Mouse (Mus musculus): ENCODE measurements around the gene Fam104a. TPM values are rescaled to one million over a fixed set of nuclear protein-coding genes. Genes with fewer than 3 reads are reported as not detected.

The Fam104a gene
- polyA plus RNA-seq, 1 experiment from 2014 or later: 57.6 TPM

GRCm38 (mm10) chr11:113656511-113656932 is 27.4 kb downstream of the Fam104a start:
- 0 out of 2 replicates have a peak overlapping the region, but pooled peaks have one; percentile 21 for H3K27ac ChIP-seq (replicated peaks)
- WGBS: 91% methylated on average over 8 of the region's 8 CpGs
- no peak overlapping the region for H3K4me3 ChIP-seq
- H3K4me1 ChIP-seq: peaks cover 44% of the 10 kb centered on the region
- DNase-seq (ENCODE audit: low spot score): no peak
- H3K27me3 ChIP-seq (replicated peaks; ENCODE audit: low read depth, poor library complexity, severe bottlenecking): no peaks in the 10 kb centered on the region
- peaks cover 100% of the 10 kb centered on the region for H3K36me3 ChIP-seq (replicated peaks)
- no peaks in the 10 kb centered on the region for H3K9me3 ChIP-seq

GRCm38 (mm10) chr11:113654561-113655270 is 29.2 kb downstream of the Fam104a start:
- H3K4me3 ChIP-seq: no peak overlapping the region
- H3K27ac ChIP-seq (replicated peaks): peak overlapping the region; percentile 54
- peaks cover 59% of the 10 kb centered on the region for H3K4me1 ChIP-seq
- no peaks in the 10 kb centered on the region for H3K27me3 ChIP-seq (replicated peaks; ENCODE audit: low read depth, poor library complexity, severe bottlenecking)
- peaks cover 83% of the 10 kb centered on the region for H3K36me3 ChIP-seq (replicated peaks)
- DNase-seq (ENCODE audit: low spot score): peak; percentile 30
- H3K9me3 ChIP-seq: no peaks in the 10 kb centered on the region
- WGBS: 70% methylated on average over 18 of the region's 18 CpGs

DNA sequence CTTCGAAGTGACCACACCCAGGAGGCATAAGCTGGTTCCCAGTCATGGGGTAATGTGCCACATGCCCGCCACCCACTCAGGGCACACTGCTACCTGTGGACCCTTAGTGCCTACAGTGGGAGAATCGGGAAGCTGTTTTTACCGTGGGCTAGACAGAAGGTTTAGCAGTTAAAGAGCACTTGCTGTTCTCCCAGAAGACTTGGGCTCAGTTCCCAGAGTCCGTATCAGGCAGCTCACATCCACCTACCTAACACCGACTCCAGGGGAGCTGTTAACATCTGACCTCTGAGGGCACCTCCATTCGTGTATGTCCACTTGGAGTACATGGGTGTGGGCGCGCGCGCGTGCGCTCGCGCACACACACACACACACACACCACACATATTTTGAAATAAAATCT is 29.9 kb downstream of the Fam104a start:
- Histone ChIP-seq H3K4me3 (no peak overlapping the region), H3K36me3 (replicated peaks) (peaks cover 77% of the 10 kb centered on the region), H3K4me1 (peaks cover 58% of the 10 kb centered on the region), H3K27me3 (replicated peaks; ENCODE audit: low read depth, poor library complexity, severe bottlenecking) (no peaks in the 10 kb centered on the region), H3K9me3 (no peaks in the 10 kb centered on the region), H3K27ac (replicated peaks) (peak overlapping the region; percentile 54)
- 92% methylated on average over 15 of the region's 15 CpGs for WGBS
- DNase-seq (ENCODE audit: low spot score): no peak

DNA sequence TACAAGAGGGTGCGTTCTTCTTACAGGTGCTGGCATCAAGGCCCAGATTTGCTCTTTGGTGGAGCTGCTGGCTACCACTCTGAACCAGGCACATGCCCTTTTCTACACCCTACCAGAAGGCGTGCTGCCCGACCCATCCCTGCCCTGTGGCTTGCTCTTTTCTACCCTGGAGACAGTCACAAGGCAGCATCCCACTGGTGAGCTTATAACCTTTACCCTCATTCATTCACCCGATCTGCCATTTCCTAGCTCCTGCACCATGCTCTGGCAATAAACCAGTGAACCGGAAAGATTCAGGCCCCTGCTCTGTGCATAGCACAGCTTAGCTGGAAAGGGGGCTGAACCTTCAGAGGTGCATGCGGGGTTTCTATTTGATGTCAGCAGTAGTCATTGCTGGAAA is 31.4 kb downstream of the Fam104a start:
- no peak overlapping the region for H3K4me3 ChIP-seq
- H3K36me3 ChIP-seq (replicated peaks): peaks cover 61% of the 10 kb centered on the region
- 0 out of 2 replicates have a peak, but pooled peaks cover 2% of the 10 kb centered on the region for H3K27me3 ChIP-seq (replicated peaks; ENCODE audit: low read depth, poor library complexity, severe bottlenecking)
- H3K27ac ChIP-seq (replicated peaks): no peak overlapping the region
- 94% methylated on average over 6 of the region's 6 CpGs for WGBS
- peaks cover 69% of the 10 kb centered on the region for H3K4me1 ChIP-seq
- no peak for DNase-seq (ENCODE audit: low spot score)
- no peaks in the 10 kb centered on the region for H3K9me3 ChIP-seq

- peaks cover 54% of the 10 kb centered on the region for H3K36me3 ChIP-seq (replicated peaks)
- H3K9me3 ChIP-seq: no peaks in the 10 kb centered on the region
- DNase-seq (ENCODE audit: low spot score): peak; percentile 66
- H3K4me3 ChIP-seq: 0 out of 2 replicates have a peak overlapping the region, but pooled peaks have one; percentile 23
- H3K4me1 ChIP-seq: peaks cover 65% of the 10 kb centered on the region
- H3K27me3 ChIP-seq (replicated peaks; ENCODE audit: low read depth, poor library complexity, severe bottlenecking): 0 out of 2 replicates have a peak, but pooled peaks cover 5% of the 10 kb centered on the region
- 53% methylated on average over 8 of the region's 8 CpGs for WGBS
- peak overlapping the region; percentile 19; the same call in 1 of the 2 replicates for H3K27ac ChIP-seq (replicated peaks)
These were observed 32.1 kb downstream of the Fam104a start for GRCm38 (mm10) chr11:113651907-113652273.

GRCm38 (mm10) chr11:113651206-113651906 is 32.6 kb downstream of the Fam104a start:
- Histone ChIP-seq H3K27me3 (replicated peaks; ENCODE audit: low read depth, poor library complexity, severe bottlenecking) (0 out of 2 replicates have a peak, but pooled peaks cover 5% of the 10 kb centered on the region), H3K4me3 (peak overlapping the region; percentile 97; the same call in 1 of the 2 replicates), H3K36me3 (replicated peaks) (peaks cover 49% of the 10 kb centered on the region), H3K27ac (replicated peaks) (peak overlapping the region; percentile 19; the same call in 1 of the 2 replicates), H3K4me1 (peaks cover 62% of the 10 kb centered on the region), H3K9me3 (no peaks in the 10 kb centered on the region)
- no peak for DNase-seq (ENCODE audit: low spot score)
- WGBS: 72% methylated on average over 22 of the region's 22 CpGs

DNA sequence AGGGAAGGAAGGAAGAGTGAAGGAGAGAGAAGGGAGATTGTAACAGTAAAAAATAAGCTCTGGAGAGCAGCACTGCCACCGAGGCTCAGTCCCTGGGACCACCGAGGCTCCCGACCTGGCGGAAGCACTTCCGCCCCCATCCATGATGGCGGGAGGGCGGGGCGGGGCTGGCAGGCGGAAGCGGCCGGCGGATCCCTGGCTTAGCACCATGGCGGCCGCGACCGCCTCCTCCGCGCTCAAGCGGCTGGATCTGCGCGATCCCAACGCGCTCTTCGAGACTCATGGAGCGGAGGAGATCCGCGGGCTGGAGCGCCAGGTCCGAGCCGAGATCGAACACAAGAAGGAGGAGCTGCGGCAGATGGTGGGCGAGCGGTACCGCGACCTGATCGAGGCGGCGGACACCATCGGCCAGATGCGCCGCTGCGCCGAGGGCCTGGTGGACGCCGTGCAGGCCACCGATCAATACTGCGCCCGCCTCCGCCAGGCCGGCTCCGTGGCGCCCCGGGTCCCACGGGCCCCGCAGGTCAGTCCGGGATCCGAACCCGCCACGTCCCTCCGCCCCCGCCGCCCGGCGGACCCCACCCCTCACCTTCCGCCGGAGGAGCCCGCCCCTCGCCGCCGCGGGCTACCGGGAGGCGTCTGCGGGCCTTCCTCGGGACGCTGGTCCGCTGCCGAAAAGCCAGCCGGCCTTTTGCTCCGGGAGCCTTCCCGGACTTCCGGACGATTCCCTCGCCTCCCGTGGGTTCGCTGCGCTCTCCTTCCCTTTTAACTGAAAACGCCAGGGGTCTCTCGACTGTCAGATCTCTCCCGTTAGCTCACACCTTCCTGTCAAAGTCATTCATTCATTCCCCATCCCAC is 34.4 kb downstream of the Fam104a start, which contains the start of gene Slc39a11:
Gene Slc39a11 (minus strand): TSS at position 727 of the 858 bp plus-strand sequence.
- peaks cover 3% of the 10 kb centered on the region; the same call in 1 of the 2 replicates for H3K9me3 ChIP-seq
- H3K4me1 ChIP-seq: peaks cover 54% of the 10 kb centered on the region

DNA sequence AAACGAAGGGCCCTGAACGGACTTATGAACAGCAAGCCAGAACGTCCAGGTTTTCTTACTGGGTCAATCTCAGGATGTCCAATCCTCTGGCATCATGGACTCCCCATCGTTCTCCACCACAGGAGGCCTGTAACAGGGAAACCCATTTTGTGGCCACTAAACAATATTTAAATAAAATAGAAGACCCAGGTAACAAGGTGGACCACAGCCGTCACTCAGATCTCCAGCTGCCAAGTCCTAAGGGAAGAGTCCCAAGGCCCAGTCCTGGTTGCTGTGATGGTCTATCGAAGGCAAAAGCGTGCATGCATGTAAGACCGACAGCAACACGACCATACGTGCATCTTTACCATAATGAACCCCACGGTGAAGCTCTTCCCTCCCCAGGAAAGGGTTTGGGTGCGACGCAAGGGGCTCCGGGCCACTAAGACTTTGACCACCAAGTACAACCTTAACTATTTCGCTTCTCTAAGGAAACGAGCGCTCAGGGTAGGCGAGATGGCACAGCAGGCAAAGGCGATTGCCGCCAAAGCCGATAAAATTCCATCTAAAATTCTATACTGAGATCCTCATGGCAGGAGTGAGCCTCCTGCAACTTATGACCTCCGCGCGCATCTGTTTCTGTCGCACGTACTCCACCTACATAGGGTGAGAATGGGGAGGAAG is 35.1 kb downstream of the Fam104a start, which contains the start of gene Cog1:
Gene Cog1 (plus strand): TSS at position 480 of the 663 bp plus-strand sequence.
- 0 out of 2 replicates have a peak, but pooled peaks cover 5% of the 10 kb centered on the region for H3K27me3 ChIP-seq (replicated peaks; ENCODE audit: low read depth, poor library complexity, severe bottlenecking)
- H3K27ac ChIP-seq (replicated peaks): peak within 1 kb of the TSS; percentile 97
- DNase-seq (ENCODE audit: low spot score): no peak
- peaks cover 5% of the 10 kb centered on the region; the same call in 1 of the 2 replicates for H3K9me3 ChIP-seq
- H3K36me3 ChIP-seq (replicated peaks): peaks cover 24% of the 10 kb centered on the region
- WGBS: 41% methylated on average over 26 of the region's 26 CpGs
- H3K4me3 ChIP-seq: peak within 1 kb of the TSS; percentile 97
- peaks cover 46% of the 10 kb centered on the region for H3K4me1 ChIP-seq

More for the DNA sequence above, 34.4 kb downstream of the Fam104a start, which contains the start of gene Slc39a11:
- under 1% methylated on average over 91 of the region's 91 CpGs for WGBS
- peak; percentile 88 for DNase-seq (ENCODE audit: low spot score)
- Histone ChIP-seq H3K4me3 (peak within 1 kb of the TSS; percentile 97), H3K27me3 (replicated peaks; ENCODE audit: low read depth, poor library complexity, severe bottlenecking) (0 out of 2 replicates have a peak, but pooled peaks cover 5% of the 10 kb centered on the region), H3K27ac (replicated peaks) (peak within 1 kb of the TSS; percentile 97), H3K36me3 (replicated peaks) (peaks cover 31% of the 10 kb centered on the region)

- H3K9me3 ChIP-seq: peaks cover 5% of the 10 kb centered on the region; the same call in 1 of the 2 replicates
- DNase-seq (ENCODE audit: low spot score): peak; percentile 90
- H3K4me3 ChIP-seq: peak overlapping the region; percentile 36
- 0 out of 2 replicates have a peak, but pooled peaks cover 5% of the 10 kb centered on the region for H3K27me3 ChIP-seq (replicated peaks; ENCODE audit: low read depth, poor library complexity, severe bottlenecking)
- H3K4me1 ChIP-seq: peaks cover 46% of the 10 kb centered on the region
- H3K36me3 ChIP-seq (replicated peaks): peaks cover 17% of the 10 kb centered on the region
- peak overlapping the region; percentile 73 for H3K27ac ChIP-seq (replicated peaks)
- WGBS: 3% methylated on average over 15 of the region's 15 CpGs
These were observed 35.8 kb downstream of the Fam104a start for GRCm38 (mm10) chr11:113648152-113648551.

- peaks cover 22% of the 10 kb centered on the region for H3K4me1 ChIP-seq
- 83% methylated on average over 3 of the region's 3 CpGs for WGBS
- no peak for DNase-seq (ENCODE audit: low spot score)
These were observed 38.8 kb downstream of the Fam104a start for GRCm38 (mm10) chr11:113645181-113645580.

DNA sequence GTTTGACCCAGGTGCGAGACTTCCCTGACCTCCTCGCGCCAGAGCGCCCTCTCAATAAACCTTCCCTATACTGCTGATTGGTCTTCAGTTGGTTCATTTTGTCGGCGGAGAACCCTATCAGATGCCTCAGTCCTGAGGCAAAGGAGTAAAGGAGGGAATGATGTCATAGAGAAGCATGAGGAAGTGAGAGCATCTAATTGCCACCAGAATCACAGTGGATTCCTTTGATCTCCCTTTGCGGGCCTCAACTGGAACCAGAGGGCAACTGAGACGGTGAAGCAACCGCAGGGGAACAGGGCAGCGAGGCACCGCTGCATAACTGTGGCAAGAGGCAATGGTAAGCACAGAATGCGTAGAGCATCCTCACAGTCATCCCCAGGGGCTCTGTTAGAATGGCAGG is 45.3 kb downstream of the Fam104a start:
- 91% methylated on average over 12 of the region's 12 CpGs for WGBS
- no peak for DNase-seq (ENCODE audit: low spot score)
- Histone ChIP-seq H3K9me3 (peaks cover 5% of the 10 kb centered on the region; the same call in 1 of the 2 replicates), H3K36me3 (replicated peaks) (no peaks in the 10 kb centered on the region), H3K27ac (replicated peaks) (no peak overlapping the region), H3K4me1 (no peaks in the 10 kb centered on the region), H3K27me3 (replicated peaks; ENCODE audit: low read depth, poor library complexity, severe bottlenecking) (no peaks in the 10 kb centered on the region), H3K4me3 (no peak overlapping the region)

More at GRCm38 (mm10) chr11:113645181-113645580, 38.8 kb downstream of the Fam104a start:
- Histone ChIP-seq H3K27me3 (replicated peaks; ENCODE audit: low read depth, poor library complexity, severe bottlenecking) (0 out of 2 replicates have a peak, but pooled peaks cover 5% of the 10 kb centered on the region), H3K4me3 (no peak overlapping the region), H3K9me3 (peaks cover 5% of the 10 kb centered on the region; the same call in 1 of the 2 replicates), H3K27ac (replicated peaks) (no peak overlapping the region), H3K36me3 (replicated peaks) (no peaks in the 10 kb centered on the region)

Measured in embryonic facial prominence, embryonic 10.5 days (tissue).